Comparison of ENCODE assay signal across 12 mouse cellular contexts in genomic region chr6:94683701-94684100, GRCm38 (mm10). TPM values are rescaled to one million over a fixed set of nuclear protein-coding genes. Genes with fewer than 3 reads are reported as not detected.
A peak's percentile ranks its signal among the peaks of the same experiment; 100 is the strongest.
DNase-seq lines count a peak whose midpoint lies in the region; ATAC-seq and TF ChIP-seq lines count a peak whose summit lies in the region.
"Had no signal": no experiment of that assay in that cellular context is flagged by ENCODE, and none has a peak within 500 bp of the region (broad histone marks: within the 10 kb centered on the region; RNA-seq: fewer than 3 reads in every experiment).

No protein-coding gene starts in this region.

- H3K9me3 ChIP-seq in heart, postnatal 0 days (replicated peaks; ENCODE audit: control insufficient read depth, low read length), result no peaks in the 10 kb centered on the region
- no peaks in the 10 kb centered on the region for H3K9me3 ChIP-seq in neural tube, embryonic 15.5 days (replicated peaks)
- H3K9me3 ChIP-seq: intestine, embryonic 15.5 days; midbrain, embryonic 12.5 days had no signal

- TF ChIP-seq CTCF in heart, postnatal 0 days (IDR thresholded peaks at IDR 0.05; ENCODE audit: low read depth), result no peak

- TF ChIP-seq EP300 in heart, postnatal 0 days (IDR thresholded peaks at IDR 0.05; ENCODE audit: low read depth), result no peak

- H3K9ac ChIP-seq in heart, postnatal 0 days (replicated peaks; ENCODE audit: low read depth, low read length), result no peak overlapping the region
- H3K9ac ChIP-seq in neural tube, embryonic 15.5 days (replicated peaks), result no peak overlapping the region
- H3K9ac ChIP-seq: intestine, embryonic 15.5 days; midbrain, embryonic 12.5 days had no signal

- DNase-seq in heart, postnatal 0 days (ENCODE audit: low spot score), result no peak
- no peak for DNase-seq in heart, postnatal 4 days
- DNase-seq in CD4-positive, CD25-positive, alpha-beta regulatory T cell, adult 2 months (ENCODE audit: low read depth, low spot score), result peak; percentile 84
- DNase-seq in frontal cortex, postnatal 10 days (ENCODE audit: low spot score in 2 of 2), result no peak
- DNase-seq: adrenal gland, adult 8-10 months; gastrocnemius, postnatal 36 days; lung, adult 2 months had no signal

- H3K4me3 ChIP-seq in heart, postnatal 0 days (ENCODE audit: low read depth, low read length), result no peak overlapping the region
- H3K4me3 ChIP-seq in neural tube, embryonic 15.5 days (replicated peaks), result no peak overlapping the region
- H3K4me3 ChIP-seq: intestine, embryonic 15.5 days; midbrain, embryonic 12.5 days had no signal

- peak overlapping the region; percentile 72; the same call in 1 of the 2 replicates for H3K27ac ChIP-seq in heart, postnatal 0 days (ENCODE audit: low read depth)
- peak overlapping the region; percentile 37 for H3K27ac ChIP-seq in neural tube, embryonic 15.5 days (replicated peaks)
- H3K27ac ChIP-seq: intestine, embryonic 15.5 days; midbrain, embryonic 12.5 days had no signal

- peaks cover 55% of the 10 kb centered on the region for H3K4me1 ChIP-seq in heart, postnatal 0 days (ENCODE audit: control insufficient read depth, insufficient read depth)
- H3K4me1 ChIP-seq in neural tube, embryonic 15.5 days, result peaks cover 51% of the 10 kb centered on the region

- WGBS in heart, postnatal 0 days, result 45% methylated on average over 3 of the region's 3 CpGs
- WGBS in neural tube, embryonic 15.5 days, result 71% methylated on average over 3 of the region's 3 CpGs

- H3K27me3 ChIP-seq in heart, postnatal 0 days (ENCODE audit: control insufficient read depth, insufficient read depth, low read length), result no peaks in the 10 kb centered on the region
- no peaks in the 10 kb centered on the region for H3K27me3 ChIP-seq in neural tube, embryonic 15.5 days (replicated peaks)
- H3K27me3 ChIP-seq: intestine, embryonic 15.5 days; midbrain, embryonic 12.5 days had no signal

- no peak for ATAC-seq in heart, postnatal 0 days (ENCODE audit: insufficient read depth, low read depth)
- ATAC-seq in activated CD4-positive, CD25-positive, alpha-beta regulatory T cell, adult 4 months, result peak; percentile 19
- no peak for ATAC-seq in neural tube, embryonic 15.5 days (ENCODE audit: low FRiP score)
- ATAC-seq in megakaryocyte-erythroid progenitor cell, adult 5-6 weeks (replicated peaks; ENCODE audit: low FRiP score, low TSS enrichment, poor library complexity, severe bottlenecking), result no peak
- ATAC-seq: intestine, embryonic 15.5 days had no signal

- H3K4me2 ChIP-seq in heart, postnatal 0 days (ENCODE audit: low read depth, low read length), result no peak overlapping the region
- peak overlapping the region; percentile 20 for H3K4me2 ChIP-seq in neural tube, embryonic 15.5 days
- H3K4me2 ChIP-seq: intestine, embryonic 15.5 days; midbrain, embryonic 12.5 days had no signal

- no peaks in the 10 kb centered on the region for H3K36me3 ChIP-seq in heart, postnatal 0 days (replicated peaks; ENCODE audit: control insufficient read depth, insufficient read depth, low read length)
- H3K36me3 ChIP-seq in neural tube, embryonic 15.5 days, result no peaks in the 10 kb centered on the region
- H3K36me3 ChIP-seq: intestine, embryonic 15.5 days; midbrain, embryonic 12.5 days had no signal

RNA-seq across cellular contexts. Expression of gene Lrig1, which starts 16.3 kb away (rescaled TPM):
- 50.2 and 54.3 TPM in 2 replicates for total RNA-seq in heart, postnatal 0 days (2014; rRNA removed; ENCODE audit: low replicate concordance)
- 7.1 and 7.3 TPM in 2 replicates for polyA plus RNA-seq in heart, postnatal 0 days (2015; fragmentation: Nextera tagmentation; extraction: Ambion mirVana)
- total RNA-seq in heart, postnatal 4 days (2021), result 10 to 100 TPM; 25.0 to 26.9 TPM
- 10 to 100 TPM; 16.2 to 31.1 TPM for polyA plus RNA-seq in activated CD4-positive, CD25-positive, alpha-beta regulatory T cell, adult 4 months (2017; shearing (Covaris generic))
- polyA plus RNA-seq in neural tube, embryonic 15.5 days (2015; fragmentation: Nextera tagmentation; extraction: Ambion mirVana), result 14.5 and 15.0 TPM in 2 replicates
- 4.1 and 29.0 TPM in 2 replicates for total RNA-seq in megakaryocyte-erythroid progenitor cell, adult 5-6 weeks (2014; fragmentation: Nextera tagmentation)
- 2.7 and 3.5 TPM in 2 replicates for total RNA-seq in megakaryocyte-erythroid progenitor cell, adult 5-6 weeks (2017)
